Mouse (Mus musculus) embryonic facial prominence, embryonic 11.5 days (tissue): ENCODE results near the gene H2afy. TPM values are rescaled to one million over a fixed set of nuclear protein-coding genes. Genes with fewer than 3 reads are reported as not detected.

Experiments used
- ATAC-seq: fragments of 200-750 bp; cut with Nextera tagmentation; replicated peaks from 2 replicates; pipeline ENCODE4 v1.8.0; 2017; ENCODE audit warnings: low read depth; ENCODE audit not compliant: insufficient number of reproducible peaks, low FRiP score, low TSS enrichment
- DNase-seq: peaks from one replicate; pipeline ENCODE4 v3.0.0-alpha.2; 2015; ENCODE audit warnings: low spot score
- H3K27ac ChIP-seq: fragments of 300-500 bp; sonication (generic); replicated peaks from 2 replicates; pipeline ENCODE4 v1.5.1; 2014; ENCODE audit warnings: mild to moderate bottlenecking, low read depth, low read length, control low read depth
- H3K27me3 ChIP-seq: fragments of 300-500 bp; sonication (generic); 2 replicates; pipeline ENCODE4 v1.6.1; 2014; ENCODE audit warnings: mild to moderate bottlenecking, low read length, moderate library complexity, mixed read lengths; ENCODE audit not compliant: control insufficient read depth, insufficient read depth
- H3K36me3 ChIP-seq: fragments of 300-500 bp; sonication (generic); replicated peaks from 2 replicates; pipeline ENCODE4 v1.6.1; 2014; ENCODE audit warnings: low read depth, mild to moderate bottlenecking, low read length, moderate library complexity, mixed read lengths; ENCODE audit not compliant: control insufficient read depth, insufficient read depth
- H3K4me1 ChIP-seq: fragments of 300-500 bp; sonication (generic); 2 replicates; pipeline ENCODE4 v1.6.1; 2014; ENCODE audit warnings: low read length, mixed read lengths; ENCODE audit not compliant: control insufficient read depth, insufficient read depth
- H3K4me2 ChIP-seq: fragments of 300-500 bp; sonication (generic); 2 replicates; pipeline ENCODE4 v1.6.1; 2014; ENCODE audit warnings: low read depth, mild to moderate bottlenecking, control low read depth, low read length, moderate library complexity
- H3K4me3 ChIP-seq: fragments of 300-500 bp; sonication (generic); 2 replicates; pipeline ENCODE4 v1.5.1; 2014; ENCODE audit warnings: low read depth, low read length, control low read depth
- H3K9ac ChIP-seq: fragments of 300-500 bp; sonication (generic); replicated peaks from 2 replicates; pipeline ENCODE4 v1.6.1; 2014; ENCODE audit warnings: mild to moderate bottlenecking, control low read depth, low read length
- H3K9me3 ChIP-seq: fragments of 300-500 bp; sonication (generic); replicated peaks from 2 replicates; pipeline ENCODE4 v1.6.1; 2016; ENCODE audit warnings: mild to moderate bottlenecking, low read length, inconsistent platforms, mixed read lengths; ENCODE audit not compliant: control insufficient read depth
- WGBS: fragments of 180-500 bp; shearing (Covaris S2); extraction: QIAGEN DNeasy Blood & Tissue Kit; methylation state at CpG from one replicate; pipeline ENCODE4 v1.1.7; 2014; 5-methylcytosine and 5-hydroxymethylcytosine counted together
- polyA plus RNA-seq: library from polyadenylated mRNA; unstranded; fragments of >200 nt; fragmentation: Nextera tagmentation; extraction: Ambion mirVana; gene quantifications from 2 replicates; pipeline ENCODE4 v1.2.1, GENCODE M21; 2014

The H2afy gene
- polyA plus RNA-seq, 1 experiment from 2014 or later, result 651 TPM

DNA sequence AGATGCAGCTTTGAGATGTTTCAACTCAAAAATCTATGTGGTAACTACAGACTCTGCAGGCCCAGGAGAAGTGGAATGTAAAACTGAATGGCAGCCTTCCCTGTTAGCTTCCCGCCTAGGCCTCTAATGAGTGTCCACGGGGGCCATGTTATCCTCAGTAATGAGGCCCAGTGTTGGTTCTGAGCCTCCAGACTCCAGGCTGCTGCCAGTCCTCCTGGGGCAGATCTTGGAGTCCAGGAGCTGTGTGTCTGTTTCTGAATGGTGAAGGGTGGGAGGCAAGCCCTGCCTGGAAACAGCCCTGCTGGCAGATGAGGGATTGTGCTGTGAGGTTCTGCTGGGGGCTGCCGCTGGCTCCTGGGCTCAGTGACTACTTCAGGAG, 32.2 kb upstream of the H2afy start:
- Histone ChIP-seq H3K9me3 (no peaks in the 10 kb centered on the region), H3K36me3 (no peaks in the 10 kb centered on the region), H3K27ac (peak overlapping the region; percentile 52), H3K27me3 (no peaks in the 10 kb centered on the region), H3K9ac (peak overlapping the region; percentile 25; the same call in 1 of the 2 replicates), H3K4me2 (no peak overlapping the region), H3K4me1 (no peaks in the 10 kb centered on the region; the same call in 1 of the 2 replicates), H3K4me3 (no peak overlapping the region)
- DNase-seq (no peak), ATAC-seq (no peak; the same call in 1 of the 2 replicates)
- 41% methylated on average over 3 of the region's 3 CpGs for WGBS

DNA sequence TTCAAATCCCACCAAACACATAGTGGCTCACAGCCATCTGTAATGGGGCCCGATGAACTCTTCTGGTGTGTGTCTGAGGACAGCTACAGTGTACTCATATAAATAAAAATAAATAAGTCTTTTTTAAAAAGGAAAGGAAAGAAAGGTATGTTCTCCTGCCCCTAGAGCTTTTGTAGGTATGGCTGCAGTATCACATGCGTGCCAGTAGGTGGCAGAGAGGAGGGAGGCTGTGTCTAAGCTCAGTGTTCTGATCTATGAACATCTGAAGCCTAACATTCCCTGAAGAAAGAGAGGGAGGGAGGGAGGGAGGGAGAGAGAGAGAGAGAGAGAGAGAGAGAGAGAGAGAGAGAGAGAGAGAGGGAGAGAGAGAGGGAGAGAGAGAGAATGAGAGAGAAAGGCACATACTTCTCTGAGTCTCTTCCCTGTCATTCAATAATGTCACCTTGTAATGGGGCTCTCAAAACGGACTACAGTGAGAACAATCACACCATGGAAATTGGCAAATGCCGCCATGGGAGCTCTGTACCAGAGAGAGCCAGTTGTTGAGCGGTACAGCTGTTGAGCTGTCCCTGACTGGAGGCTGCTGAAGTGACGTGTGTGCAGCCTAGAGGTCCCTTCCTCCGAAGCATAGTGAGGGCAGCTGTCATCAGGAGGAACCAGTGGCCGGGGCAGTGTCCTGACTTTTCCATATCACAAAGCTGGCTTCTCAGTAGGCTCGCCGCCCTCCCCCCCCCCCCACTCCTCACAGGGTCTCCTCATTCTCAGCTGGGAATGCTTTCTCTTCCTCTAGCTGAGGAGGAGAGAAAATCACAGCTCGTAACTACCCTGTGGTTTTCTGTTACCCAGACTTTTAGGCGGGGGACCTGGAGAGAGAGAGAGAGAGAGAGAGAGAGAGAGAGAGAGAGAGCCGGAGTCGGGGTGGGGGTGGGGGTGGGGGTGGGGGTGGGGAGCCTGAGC, 31.6 kb upstream of the H2afy start:
- H3K4me1 ChIP-seq, result no peaks in the 10 kb centered on the region; the same call in 1 of the 2 replicates
- 24% methylated on average over 8 of the region's 14 CpGs for WGBS
- H3K4me2 ChIP-seq, result no peak overlapping the region
- no peaks in the 10 kb centered on the region for H3K36me3 ChIP-seq
- H3K27me3 ChIP-seq, result no peaks in the 10 kb centered on the region
- peak overlapping the region; percentile 25; the same call in 1 of the 2 replicates for H3K9ac ChIP-seq
- no peaks in the 10 kb centered on the region for H3K9me3 ChIP-seq
- DNase-seq, result peak; percentile 64
- H3K27ac ChIP-seq, result peak overlapping the region; percentile 52
- ATAC-seq, result peak; percentile 64; the same call in 1 of the 2 replicates
- H3K4me3 ChIP-seq, result no peak overlapping the region

DNA sequence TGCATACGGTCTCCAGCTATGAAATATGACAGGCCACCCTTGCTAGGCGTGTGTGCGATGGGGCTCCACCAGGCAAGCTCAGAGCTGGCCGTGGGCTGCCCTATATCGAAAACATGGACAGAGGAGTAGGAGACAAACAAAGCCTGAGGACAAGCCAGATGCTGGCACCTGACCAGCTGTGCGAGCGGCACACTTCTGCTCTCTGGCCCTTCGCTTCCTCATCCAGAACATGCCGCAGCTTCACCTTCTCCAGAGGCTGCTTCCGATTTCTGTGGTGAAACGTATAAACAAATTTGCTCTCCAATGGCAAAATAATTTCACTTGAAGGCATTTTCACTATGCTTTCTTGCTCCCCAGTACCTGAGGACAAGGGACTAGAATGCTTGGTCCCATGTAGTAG, 29.4 kb upstream of the H2afy start:
- H3K4me2 ChIP-seq, result no peak overlapping the region
- no peak for DNase-seq
- H3K4me3 ChIP-seq, result no peak overlapping the region
- 90% methylated on average over 11 of the region's 11 CpGs for WGBS
- H3K9me3 ChIP-seq, result no peaks in the 10 kb centered on the region
- no peaks in the 10 kb centered on the region for H3K36me3 ChIP-seq
- H3K27me3 ChIP-seq, result no peaks in the 10 kb centered on the region
- no peak overlapping the region for H3K9ac ChIP-seq
- H3K4me1 ChIP-seq, result no peaks in the 10 kb centered on the region; the same call in none of the 2 replicates
- H3K27ac ChIP-seq, result no peak overlapping the region
- no peak for ATAC-seq

DNA sequence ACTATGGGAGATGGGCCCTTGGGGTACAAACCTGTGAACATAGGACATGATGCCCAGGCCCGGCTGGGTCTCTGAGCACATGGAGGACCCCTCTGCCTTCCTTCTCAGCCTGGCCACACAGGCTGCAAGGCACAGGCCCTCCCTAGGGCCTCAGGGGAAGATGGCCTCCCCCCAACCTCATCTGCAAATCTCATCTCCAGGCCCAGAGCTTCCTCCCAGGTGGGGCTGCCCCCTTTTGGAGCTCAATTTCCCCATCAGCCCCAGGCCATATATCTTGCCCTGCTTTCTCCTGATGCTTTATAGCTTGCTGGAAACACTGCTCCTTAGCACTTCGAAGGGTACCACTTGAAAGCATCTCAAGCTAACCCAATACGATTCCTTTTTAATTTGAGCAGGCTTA, 28.2 kb upstream of the H2afy start:
- Histone ChIP-seq H3K9ac (no peak overlapping the region), H3K27ac (peak overlapping the region; percentile 60; the same call in 1 of the 2 replicates), H3K27me3 (no peaks in the 10 kb centered on the region), H3K36me3 (no peaks in the 10 kb centered on the region), H3K4me2 (no peak overlapping the region), H3K4me1 (peaks cover 4% of the 10 kb centered on the region), H3K4me3 (no peak overlapping the region), H3K9me3 (no peaks in the 10 kb centered on the region)
- 79% methylated on average over 3 of the region's 3 CpGs for WGBS
- ATAC-seq (no peak), DNase-seq (no peak)

DNA sequence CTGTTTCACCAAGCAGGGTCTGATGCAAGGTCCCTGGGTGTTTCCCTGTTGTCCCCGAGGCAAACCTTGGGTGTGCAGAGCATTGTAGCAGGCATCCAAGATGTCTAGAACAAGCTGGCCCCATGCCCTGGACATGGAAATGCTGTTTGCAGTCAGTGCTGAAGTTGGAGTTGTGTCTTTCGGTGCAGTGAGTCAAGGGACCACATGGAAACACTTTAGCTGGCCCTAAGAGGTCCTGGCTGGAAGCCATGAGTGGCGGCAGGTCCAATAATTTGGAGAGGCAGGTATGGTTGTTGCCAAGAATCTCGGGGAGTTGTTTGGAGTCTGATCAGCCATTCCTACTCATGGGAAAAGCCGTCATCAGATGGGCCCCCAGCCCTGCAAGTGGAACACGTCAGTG, 27.6 kb upstream of the H2afy start:
- Histone ChIP-seq H3K4me2 (no peak overlapping the region), H3K27me3 (no peaks in the 10 kb centered on the region), H3K9me3 (no peaks in the 10 kb centered on the region), H3K36me3 (no peaks in the 10 kb centered on the region), H3K9ac (no peak overlapping the region), H3K27ac (no peak overlapping the region), H3K4me1 (peaks cover 7% of the 10 kb centered on the region), H3K4me3 (no peak overlapping the region)
- WGBS, result 55% methylated on average over 6 of the region's 6 CpGs
- ATAC-seq, result no peak
- DNase-seq, result no peak

DNA sequence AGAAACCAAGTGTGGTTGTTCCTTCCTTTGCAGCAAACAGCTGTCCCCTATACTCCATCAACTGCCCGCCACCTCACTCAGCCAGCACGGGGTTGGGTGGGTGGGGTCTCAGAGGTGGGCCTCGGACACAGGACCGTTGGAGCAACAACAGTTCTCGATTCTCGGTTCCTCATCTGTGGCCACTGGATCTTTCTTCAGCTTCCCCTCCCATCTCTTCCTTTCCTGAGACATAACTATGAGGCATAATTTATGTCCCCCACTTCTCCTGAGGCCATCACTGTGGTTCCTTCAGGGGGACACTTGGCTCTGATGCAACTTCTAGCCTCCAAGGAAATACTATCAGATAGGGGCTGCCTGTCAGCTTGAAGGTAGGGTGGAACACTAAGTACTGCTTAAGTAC, 26.7 kb upstream of the H2afy start:
- Histone ChIP-seq H3K4me1 (peaks cover 7% of the 10 kb centered on the region), H3K27ac (no peak overlapping the region)
- ATAC-seq, result no peak

DNA sequence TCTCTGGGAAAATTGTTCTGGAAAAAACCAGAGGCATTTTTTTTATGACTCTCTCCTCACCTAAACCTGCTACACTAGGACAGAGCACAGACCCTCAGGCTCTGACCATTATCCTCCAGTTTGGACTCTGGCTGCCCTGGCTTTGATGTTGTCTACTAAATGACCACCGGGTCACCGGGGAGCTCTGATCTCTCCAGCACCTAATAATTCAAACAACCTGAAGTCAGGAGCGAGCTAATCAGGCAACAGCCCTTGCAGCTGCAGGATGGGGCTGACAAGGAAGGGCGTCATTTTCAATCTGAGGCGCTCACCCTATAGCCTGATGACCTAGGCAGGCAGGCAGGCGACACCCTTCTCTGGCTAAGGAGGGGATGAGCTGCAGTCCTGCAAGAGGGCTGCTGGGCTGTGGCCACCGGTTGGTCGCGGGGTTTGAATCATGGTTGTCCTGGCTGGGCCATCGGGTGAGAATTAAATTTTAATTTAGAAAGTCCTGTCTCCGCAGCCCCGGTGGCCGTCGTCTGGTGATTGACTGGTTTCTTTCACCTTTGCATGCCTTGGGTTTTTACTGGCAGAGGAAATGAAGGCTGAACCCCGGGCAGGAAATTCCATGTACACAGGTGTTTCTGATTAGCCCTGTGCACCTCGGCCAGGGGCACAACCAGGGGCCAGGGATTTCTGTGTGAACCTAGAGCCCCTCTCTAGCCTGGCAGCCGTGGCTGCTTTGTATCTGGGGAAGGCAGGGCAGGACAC, 23.6 kb upstream of the H2afy start:
- Histone ChIP-seq H3K27me3 (no peaks in the 10 kb centered on the region), H3K4me3 (no peak overlapping the region), H3K4me1 (peaks cover 7% of the 10 kb centered on the region), H3K27ac (peak overlapping the region; percentile 60), H3K9ac (no peak overlapping the region), H3K36me3 (no peaks in the 10 kb centered on the region), H3K4me2 (0 out of 2 replicates have a peak overlapping the region, but pooled peaks have one; percentile 0), H3K9me3 (no peaks in the 10 kb centered on the region)
- WGBS, result 14% methylated on average over 17 of the region's 17 CpGs
- ATAC-seq, result no peak
- DNase-seq, result peak; percentile 78

More for the DNA sequence above, 26.7 kb upstream of the H2afy start:
- H3K4me2 ChIP-seq, result no peak overlapping the region
- no peaks in the 10 kb centered on the region for H3K27me3 ChIP-seq
- no peaks in the 10 kb centered on the region for H3K9me3 ChIP-seq
- no peak overlapping the region for H3K9ac ChIP-seq
- 83% methylated on average over 6 of the region's 6 CpGs for WGBS
- DNase-seq, result no peak
- H3K4me3 ChIP-seq, result no peak overlapping the region
- H3K36me3 ChIP-seq, result no peaks in the 10 kb centered on the region
